Mouse (Mus musculus) cerebellum, postnatal 14 days (tissue): ENCODE results near the gene Hcn2.
A peak's percentile ranks its signal among the peaks of the same experiment; 100 is the strongest.
"Not testable (repeated sequence)": the region's sequence is repeated elsewhere in the genome, so short reads cannot be mapped to it uniquely, and the experiment has no call there.

Source experiments
- DNase-seq, 2 experiments: peaks; one replicate each; pipeline ENCODE4 v3.0.0; 2021; ENCODE audit warnings: mixed read lengths in 2 of 2

The Hcn2 gene

DNA sequence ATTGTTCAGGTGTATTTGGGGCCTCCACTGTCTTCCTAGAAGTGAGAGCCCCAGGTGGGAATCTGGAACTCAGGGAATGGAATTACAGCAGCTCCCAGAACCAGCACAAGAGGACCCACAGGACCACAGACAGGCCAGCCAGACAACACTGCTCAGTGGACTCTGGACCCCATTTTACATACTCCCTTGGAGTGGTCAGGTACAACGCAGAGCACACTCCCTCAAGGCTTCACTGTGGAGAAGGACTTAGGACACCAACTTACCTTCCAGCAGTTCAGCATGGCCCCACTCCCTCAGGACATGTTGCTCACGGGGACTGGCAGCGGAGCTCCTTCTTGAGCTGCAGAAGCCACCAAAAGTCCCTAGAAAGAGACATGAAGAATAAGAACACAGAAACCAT, 29.0 kb downstream of the Hcn2 start:
- DNase-seq = no peak

DNA sequence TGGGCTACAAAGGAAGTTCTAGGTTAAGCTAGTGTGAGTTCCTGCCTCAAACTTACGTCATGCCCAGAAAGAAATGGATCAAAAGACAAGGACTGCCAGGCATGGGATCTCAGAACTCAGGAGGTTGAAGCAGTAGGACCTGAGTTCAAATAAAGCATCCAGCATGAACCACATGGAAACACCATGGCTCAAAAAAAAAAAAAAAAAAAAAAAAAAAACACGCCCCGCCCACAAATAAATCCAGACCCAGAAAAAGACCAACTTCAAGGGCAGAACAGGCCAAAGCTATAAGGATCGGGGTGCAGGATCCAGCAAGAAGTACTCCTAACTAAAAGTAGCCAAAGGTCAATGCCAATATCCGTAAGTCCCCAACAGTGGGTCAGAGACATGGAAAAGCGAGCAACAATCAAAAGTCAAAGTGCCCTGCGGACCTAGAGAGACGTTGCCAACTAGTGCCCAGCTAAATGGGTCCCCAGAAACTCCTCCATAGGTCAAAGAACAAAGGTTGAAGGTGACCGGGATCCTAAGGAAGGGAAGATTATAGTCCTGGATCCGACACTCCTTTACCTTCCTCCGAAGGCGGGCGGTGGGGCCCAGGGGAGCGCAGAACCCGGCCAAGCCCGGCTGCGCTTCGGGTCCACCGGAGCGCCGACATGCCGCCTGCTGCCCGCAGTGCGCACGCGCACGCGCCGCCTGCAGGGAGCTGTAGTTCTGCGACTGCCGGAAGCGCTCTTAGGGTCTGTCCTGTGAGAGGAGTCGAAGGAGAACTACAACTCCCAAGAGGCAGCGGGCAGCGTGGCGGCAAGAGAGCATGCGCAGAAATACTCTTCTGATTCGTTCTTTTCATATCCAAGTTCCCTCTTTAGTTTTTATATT, 29.7 kb downstream of the Hcn2 start, which contains the start of gene Polrmt:
TSS of gene Polrmt (minus strand) at position 684 of the 876 bp plus-strand sequence.
- peak; percentile 97 for DNase-seq

DNA sequence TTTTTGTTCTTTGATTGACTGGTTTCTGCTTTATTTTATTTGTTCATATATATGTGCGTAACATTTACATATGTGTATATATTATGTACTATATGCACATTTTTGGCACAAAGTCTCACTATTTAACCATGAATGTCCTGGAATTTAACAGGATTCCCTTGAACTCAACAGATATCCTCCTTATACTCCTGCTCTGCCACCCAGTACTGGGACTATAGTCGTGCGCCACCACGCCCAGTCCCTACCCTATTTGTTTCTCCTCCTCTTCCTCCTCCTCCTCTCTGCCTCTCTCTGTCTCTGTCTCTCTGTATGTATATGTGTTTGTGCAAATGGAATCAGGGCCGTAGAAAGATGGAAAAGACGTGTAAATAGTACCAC, 30.3 kb downstream of the Hcn2 start:
- no peak for DNase-seq

DNA sequence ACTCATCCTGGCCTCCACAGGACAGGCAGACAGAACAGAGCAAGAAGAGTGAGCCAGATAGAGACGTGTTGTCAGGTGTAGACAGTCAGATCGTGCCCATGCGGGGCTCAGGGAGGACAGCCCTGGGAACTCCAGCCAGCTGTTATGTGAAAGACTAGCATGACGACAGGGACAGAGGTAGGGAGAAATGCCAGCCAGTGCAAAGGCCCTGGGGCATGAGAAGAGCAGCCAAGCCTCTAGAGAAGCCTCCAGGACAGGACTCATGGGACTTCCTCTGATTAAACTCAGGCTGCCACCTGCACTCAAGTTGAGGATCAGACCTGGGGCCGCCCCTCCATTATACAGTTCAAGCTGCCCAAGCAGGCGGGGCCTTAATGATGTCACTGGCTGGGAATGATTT, 32.1 kb downstream of the Hcn2 start:
- peak in 1 of 2 experiments; percentile 9 for DNase-seq

DNA sequence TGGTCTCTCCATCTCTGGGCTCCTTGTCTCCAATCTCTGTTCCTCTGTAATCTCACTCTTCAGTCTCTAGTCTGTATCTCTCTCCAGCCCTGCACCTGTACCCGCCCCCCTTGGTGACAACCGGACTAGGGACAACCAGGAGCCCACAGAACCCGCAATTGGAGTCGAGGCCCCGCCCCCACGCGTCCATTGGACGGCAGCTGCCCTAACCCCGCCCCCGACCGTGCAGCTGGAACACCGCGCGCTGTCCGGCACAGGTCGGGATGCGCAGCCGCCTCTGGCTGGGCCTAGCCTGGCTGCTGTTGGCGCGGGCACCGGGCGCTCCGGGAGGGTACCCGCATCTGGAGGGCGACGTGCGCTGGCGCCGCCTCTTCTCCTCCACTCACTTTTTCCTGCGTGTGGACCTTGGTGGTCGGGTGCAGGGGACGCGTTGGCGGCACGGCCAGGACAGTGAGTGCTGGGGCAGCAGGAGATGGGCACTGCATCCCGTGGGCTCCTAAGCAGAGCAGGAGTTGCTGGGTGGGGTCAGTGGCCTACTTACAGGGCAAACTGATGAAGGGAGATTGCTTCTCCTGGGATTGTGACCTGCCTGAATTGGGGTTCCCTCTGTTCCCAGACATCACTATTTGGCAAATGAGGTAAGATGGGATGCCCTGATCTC, 38.6 kb downstream of the Hcn2 start, which contains the start of gene Fgf22:
TSS of gene Fgf22 (plus strand) at position 221 of the 661 bp plus-strand sequence.
- peak; percentile 60 to 73 for DNase-seq

DNA sequence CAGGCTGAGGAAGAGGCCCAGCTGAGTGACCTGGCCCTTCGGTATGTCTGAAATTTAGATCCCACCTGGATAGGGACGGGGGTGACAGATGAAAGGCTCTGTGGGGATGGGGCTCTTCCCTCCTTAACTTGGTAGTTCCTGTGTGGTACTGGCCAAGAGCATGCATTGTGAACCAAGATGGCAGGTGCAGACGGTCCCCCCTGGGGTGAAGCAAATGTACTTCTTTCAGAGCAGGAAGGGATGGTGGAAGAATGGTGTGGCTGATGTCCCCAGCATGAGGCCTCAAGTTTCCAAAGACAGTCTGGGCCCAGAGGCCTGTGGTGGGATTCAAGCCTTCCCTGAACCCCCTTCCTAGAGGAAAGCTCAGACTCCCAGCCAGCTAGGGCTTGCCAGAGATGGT, 39.4 kb downstream of the Hcn2 start:
- no peak for DNase-seq

DNA sequence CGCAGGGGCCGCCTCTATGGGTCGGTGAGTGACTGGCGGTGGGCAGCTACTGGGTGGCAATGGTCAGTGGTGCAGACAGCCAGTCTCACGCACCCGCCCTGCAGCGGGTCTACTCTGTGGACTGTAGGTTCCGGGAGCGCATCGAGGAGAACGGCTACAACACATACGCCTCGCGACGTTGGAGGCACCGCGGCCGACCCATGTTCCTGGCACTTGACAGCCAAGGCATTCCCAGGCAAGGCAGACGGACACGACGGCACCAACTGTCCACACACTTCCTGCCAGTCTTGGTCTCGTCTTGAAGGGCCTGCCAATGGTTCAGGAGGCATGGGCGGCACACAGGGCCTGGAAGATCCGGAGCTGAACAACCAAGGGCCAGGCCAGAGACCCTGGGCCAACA, 40.2 kb downstream of the Hcn2 start:
- no peak for DNase-seq

DNA sequence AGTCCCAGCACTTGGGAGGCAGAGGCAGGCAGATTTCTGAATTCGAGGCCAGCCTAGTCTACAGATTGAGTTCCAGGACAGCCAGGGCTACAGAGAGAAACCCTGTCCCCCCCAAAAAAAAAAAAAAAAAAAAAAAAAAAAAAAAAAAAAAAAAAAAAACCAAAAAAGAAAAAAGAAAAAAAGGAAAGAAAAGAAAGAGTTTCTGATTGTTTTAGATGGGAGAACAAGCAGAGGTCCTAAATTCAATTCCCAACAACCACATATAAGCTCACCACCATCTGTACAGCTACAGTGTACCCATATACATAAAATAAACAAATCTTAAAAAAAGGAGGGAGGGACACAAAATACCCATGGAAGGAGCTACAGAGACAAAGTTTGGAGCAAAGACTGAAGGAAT, 43.2 kb downstream of the Hcn2 start:
- not testable (repeated sequence) for DNase-seq

DNA sequence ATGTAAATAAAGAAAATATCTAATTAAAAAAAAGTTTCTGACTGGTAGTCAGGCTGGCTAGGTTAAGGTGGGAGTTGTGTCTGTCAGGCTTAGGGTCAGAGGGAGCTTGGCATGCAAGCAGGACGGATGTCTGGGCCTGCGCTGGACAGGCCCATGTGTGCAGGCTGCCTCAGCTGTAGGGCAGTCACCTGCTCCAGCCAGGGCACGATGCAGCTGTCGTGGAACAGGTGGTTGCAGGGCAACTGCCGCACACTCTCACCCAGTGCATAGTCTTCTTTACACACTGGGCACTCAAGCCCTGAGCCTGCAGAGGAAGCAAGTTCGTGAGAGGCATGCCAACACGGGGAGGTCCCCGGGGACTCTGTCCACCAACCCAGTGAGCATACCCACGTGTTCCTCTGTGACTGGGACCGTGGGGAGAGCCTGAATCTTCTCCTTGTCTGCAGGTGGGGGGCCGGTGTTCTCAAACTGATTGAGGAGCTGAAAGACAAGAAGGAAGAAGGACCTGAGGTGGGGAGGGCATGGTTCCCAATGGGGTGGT, 44.2 kb downstream of the Hcn2 start:
- no peak for DNase-seq

DNA sequence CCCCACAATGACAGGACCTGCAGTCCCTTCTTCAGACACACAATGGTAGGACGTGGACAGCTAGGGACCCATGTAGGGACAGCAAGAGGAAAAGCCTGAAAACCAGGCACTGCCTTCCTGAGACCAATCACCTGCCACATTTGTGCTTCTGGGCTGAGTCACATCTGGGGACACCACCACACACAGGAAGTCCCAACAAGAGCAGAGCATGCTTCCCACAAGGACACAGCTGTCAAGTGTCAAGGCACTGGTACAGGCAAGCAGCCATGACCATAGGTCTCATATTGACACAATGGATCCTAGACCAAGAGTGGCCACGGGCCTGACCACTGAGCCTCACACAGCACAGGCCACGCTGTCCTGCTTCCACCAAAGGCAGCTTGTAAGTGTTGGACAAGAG, 46.4 kb downstream of the Hcn2 start:
- DNase-seq = no peak

DNA sequence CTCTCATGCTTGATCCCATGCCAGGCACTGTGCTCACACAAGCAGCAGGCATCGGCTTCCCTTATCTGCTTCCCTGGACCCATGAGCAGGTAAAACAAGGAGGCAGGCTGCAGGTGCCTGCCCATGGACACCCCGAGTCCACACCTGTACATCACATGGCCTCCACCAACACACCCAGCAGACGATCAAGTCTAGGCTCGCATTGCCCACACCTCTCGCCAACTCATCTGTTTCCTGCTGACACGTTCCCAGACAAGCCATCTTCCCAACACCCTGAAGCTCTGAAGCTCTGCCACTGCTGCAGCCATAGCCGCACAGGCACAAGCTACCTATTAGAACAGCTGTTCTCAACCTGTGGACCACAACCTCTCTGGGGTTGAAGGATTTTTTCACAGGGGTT, 47.8 kb downstream of the Hcn2 start:
- no peak for DNase-seq

DNA sequence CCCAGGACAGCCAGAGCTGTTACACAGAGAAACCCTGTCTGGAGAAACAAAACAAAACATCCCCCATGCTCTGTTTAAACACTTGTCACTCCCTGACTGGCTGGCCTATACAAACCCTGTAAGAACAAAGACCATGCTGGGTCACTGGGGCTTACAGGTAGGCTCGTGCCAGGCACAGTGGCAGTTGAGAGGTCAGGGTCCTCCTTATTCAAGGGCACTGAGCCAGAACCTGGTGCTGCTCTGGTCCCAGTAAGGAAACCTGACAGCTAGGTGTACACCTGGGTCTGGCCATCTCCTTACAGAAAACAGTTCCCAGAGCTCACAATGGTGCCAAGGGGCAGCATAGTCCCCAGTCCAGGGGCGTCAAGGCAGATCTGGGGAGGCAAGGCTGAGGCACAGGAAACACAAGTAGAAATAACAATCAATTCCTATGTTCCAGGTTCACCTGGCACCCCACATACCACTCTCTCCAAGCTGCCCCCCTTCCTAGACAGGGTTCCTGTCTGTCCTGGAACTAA, 48.9 kb downstream of the Hcn2 start:
- DNase-seq = no peak

DNA sequence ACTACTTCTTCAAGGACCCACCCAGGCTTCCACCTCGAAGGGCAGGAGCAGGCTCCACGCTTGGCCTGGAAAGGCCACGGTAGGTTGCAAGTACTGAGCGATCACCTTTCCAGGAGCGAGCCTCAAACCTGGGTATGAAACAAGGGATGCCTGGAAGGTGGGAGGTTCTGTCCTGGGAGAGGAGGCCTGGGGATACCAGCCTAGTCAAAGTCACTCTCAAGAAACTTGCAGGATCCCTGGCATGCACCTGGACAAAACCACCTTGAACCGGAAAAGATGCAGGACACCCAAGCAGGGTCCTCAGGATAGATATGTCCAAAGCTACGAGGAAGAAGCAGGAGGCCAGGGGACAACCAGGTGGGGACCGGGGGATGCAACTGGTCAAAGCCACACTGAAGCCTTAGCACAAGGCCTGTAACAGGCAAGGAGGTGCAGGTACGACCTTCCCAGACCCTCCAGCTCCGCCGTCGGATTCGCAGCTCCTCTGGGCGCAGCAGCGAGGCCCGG, 49.6 kb downstream of the Hcn2 start:
- DNase-seq = no peak

DNA sequence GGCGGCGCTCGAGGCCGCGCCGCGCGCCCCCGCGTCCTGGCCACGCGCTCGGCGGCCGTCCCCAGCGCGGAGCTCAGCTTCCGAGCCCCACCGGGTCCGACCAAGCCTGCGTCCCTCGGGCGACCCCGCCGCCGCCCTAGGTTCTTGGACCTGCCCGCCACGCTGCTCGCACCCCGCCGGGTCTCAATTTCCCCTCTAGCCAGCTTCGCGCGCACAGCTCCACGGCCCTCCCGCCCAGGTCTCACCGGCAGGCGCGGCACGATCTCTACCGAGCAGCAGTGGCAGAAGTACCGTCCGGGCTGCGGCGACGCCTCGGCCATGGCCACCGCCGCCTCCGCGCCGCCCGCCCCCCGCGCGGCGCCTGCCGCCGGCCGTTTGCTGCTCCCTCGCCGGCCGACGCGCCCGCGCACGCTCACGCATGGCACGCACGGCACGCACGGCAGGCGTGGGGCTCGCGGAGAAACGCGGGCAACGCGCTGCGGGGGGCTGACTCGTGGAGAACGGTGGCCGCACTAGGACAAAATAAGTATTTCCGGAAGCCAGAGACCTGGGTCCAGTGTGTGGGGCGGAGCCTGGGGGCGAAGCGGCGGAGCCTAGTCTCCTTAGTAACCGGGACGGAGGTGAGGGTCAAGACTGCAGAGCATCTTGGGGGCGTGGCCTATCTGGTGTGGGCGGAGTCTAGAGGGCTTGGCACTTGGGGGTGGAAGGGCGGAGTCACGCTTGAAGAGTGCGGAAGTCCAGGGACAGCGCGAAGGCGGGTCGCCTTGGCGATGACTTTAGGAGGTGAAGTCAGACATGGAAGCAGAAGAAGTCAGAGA, 50.3 kb downstream of the Hcn2 start, which contains the start of gene Rnf126:
TSS of gene Rnf126 (minus strand) at position 445 of the 818 bp plus-strand sequence.
- DNase-seq = peak; percentile 100

DNA sequence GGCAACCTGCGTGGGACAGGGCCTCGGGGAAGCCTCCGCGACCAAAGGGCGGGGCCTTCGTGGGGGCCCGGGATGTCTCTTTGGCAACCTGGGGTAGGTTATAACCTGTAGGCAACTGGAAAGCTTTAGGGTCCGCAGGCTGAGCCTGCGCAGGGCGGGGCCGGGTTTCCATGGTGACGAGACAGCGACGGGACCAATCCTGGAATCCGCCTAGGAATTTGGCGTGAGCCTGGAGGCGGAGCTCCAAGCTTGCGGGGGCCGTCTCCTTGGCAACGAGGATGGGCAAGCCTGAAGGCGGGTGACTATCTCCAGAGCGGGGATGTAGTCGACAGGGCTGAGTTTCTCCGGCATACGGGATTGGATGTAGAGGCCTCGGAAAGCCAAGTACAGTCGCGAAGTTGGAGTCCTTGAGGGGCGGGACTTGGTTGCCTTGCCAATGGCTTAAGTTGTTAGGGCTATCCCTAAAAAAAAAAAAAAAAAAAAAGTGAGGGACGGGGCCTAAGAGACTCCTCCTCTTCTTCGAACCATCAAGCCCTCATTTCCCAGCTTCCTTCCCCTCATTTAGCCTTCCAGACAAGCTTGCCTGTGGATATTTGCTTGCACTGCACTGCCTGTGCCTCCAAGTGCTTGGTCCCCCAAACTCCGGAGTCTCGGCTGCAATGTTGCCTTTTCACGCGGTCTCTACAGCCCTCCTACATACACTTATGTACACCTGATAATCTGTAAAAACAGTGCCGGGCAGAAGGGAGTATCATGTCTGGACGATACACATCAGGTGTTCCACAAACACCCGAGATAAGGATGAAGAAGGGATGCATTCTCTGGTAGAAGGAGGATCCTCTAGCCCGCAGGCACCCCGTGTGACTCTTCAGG, 51.2 kb downstream of the Hcn2 start:
- DNase-seq = peak; percentile 97 to 98

DNA sequence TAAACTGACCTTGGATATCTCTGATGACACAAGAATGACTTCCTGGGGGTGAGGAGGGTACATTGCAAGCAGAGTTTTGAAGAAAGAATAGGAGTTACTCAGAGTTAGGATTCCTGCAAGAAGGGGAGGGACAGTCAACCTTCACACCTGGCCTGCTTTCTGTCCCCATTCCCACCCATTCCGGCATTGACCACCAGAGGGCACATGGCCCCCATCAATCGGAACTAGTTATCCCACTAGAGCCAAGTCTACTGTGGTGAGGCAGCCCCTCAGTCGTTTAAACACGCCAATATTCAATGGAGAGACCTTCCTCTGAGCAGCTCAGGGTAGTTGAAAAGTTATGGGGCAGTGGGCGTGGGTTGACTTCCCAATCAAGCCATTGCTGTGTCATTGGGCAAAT, 52.0 kb downstream of the Hcn2 start:
- peak; percentile 91 to 92 for DNase-seq

DNA sequence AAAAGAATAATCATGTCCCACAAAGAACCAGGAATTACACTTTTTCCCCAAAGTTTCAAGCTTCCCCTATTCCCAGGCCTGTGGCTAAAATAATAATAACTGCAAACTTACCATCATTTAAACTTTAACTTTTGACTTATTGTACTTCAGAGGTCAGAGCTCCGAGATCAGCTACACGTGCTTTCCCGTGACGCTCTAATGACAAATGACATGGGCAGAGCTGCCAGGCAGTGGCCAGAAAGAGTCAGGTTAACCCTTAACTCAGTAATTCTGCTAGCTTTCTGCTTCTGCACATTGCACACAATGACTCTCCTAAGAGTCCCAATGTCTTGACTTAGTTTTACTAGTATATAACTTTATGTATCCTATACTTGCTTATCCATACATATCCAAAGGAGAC, 52.9 kb downstream of the Hcn2 start:
- DNase-seq = no peak

DNA sequence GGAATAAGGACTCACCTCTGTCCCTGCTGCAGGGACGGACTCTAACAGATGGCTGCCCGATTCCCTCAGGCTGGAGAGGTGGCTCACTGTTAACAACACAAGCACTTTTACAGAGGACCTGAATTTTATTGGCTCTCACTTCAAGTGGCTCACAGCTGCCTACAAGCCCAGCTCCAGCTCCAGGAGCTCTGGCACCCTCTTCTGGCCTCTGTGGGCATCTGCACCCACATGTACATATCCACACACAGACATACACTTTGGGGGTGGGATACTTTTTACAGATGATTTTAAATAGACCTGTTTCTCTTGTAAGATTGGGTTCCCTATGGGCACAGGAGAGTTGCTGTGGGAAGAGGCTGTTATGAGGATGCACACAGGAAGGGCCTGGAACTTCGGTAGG, 55.9 kb downstream of the Hcn2 start:
- no peak for DNase-seq

DNA sequence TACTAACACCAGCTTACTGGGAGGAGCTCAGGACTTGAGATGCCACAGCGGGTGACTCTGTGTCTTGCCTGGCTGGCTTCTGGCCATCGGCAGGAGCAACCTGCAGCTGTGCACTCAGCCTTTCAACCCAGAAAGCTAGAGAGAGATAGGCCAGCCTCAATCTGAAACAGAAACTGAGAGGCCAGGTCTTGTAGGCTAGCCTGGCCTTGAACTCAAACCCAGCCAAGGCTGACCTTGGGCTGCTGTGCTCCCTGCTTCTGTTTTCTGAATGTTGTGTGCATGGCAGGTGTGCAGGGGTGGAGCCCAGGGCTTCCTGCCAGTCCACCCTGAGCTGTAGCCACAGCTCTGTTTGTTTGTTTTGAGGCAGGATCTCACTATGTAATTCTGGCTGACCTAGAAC, 56.8 kb downstream of the Hcn2 start:
- no peak for DNase-seq

DNA sequence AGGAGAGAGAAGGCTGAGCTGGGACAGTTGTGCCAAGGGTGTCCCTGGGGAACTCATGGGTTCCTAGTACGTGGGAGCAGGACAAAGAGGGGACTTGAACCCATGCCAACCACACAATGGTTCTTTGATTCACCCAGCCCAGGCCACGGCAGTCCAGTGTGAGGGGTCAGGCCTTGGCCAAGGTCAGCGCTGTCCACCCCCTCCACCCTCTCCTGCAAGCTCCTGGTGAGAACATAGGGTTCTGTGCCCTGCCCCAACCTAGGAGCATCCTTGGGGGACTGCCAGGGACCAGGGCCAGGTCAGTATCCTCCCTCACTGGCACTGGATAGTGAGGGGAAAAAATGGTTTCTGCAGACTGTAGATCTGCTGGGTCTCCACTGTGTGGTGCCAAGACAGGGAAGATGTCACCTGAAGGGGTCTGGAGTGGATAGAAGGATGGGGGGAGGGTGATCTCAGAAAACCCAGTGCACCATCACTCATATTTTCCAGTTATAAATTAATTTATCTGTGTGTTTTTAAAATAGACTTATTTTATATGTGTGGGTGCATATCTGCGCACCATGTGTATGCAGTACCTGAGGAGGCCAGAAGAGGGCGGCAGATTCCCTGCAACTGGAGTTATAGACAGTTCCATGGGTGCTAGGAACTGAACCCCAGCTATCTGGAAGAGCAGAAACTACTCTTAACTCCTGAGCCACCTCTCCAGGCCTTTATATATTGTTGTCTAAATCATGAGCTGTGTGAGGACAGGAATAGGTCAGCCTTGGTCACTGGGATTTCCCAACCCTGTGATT, 58.2 kb downstream of the Hcn2 start:
- DNase-seq = no peak

DNA sequence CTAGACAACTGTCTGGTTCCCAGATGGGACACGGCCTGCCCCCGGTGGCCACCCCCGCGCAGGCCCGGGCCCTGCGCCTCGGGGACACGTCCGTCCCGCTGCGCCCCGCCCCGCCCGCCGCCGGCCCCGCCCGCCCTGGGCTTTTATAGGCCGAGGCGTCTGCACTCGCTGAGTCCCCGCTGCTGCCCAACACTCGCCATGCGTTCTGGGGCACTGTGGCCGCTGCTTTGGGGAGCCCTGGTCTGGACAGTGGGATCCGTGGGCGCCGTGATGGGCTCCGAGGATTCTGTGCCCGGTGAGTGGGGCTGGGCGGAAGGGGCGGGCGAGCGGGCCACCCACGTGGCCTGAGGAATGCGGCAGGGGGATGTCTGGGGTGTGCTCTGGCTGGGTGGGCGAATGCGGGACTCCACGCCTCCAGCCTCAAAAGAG, 60.7 kb downstream of the Hcn2 start, which contains the start of gene Fstl3:
TSS of gene Fstl3 (plus strand) at position 170 of the 429 bp plus-strand sequence.
- DNase-seq = no peak
